Mouse (Mus musculus): ENCODE measurements around the gene Gm43738. TPM values are rescaled to one million over a fixed set of nuclear protein-coding genes. Genes with fewer than 3 reads are reported as not detected.
A peak's percentile ranks its signal among the peaks of the same experiment; 100 is the strongest.

Gene Gm43738
- polyA plus RNA-seq, 1 experiment: not detected

DNA sequence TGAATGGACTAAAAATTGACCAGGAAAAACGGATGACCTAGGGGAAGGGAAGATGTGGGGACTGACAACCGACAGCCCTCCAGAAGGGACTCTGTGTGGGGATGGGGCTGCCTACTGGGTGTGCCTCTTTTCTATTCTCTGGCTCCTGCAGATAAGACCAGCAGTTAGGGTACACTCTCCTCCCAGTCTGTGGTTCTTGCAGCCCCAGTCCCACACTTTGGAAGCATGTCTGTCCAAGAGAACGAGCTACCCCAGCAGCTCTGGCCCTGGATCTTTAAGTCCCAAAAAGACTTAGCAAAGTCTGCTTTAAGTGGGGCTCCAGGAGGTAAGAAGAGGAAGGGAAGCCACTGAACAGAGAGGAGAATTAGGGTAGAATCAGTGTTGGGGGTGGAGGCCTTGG lies 35.1 kb upstream of the Gm43738 start, which contains the start of gene Pklr:
Gene Pklr (plus strand): TSS at position 185 of the 400 bp plus-strand sequence.
- H3K4me3 ChIP-seq (ENCODE audit: control insufficient read depth, low read depth, low read length): no peak within 1 kb of the TSS
- peaks cover 8% of the 10 kb centered on the region for H3K4me1 ChIP-seq (ENCODE audit: control insufficient read depth, insufficient read depth, low read length)
- H3K36me3 ChIP-seq (ENCODE audit: control insufficient read depth, insufficient read depth, low read length): no peaks in the 10 kb centered on the region
- H3K27ac ChIP-seq (ENCODE audit: control insufficient read depth, insufficient read depth, low read depth, low read length): no peak within 1 kb of the TSS
- H3K27me3 ChIP-seq (ENCODE audit: control insufficient read depth, insufficient read depth, low read length): no peaks in the 10 kb centered on the region
- TF ChIP-seq POLR2A (IDR thresholded peaks at IDR 0.05; ENCODE audit: control insufficient read depth, low read depth, low read length) (no peak), CTCF (IDR thresholded peaks at IDR 0.05; ENCODE audit: control insufficient read depth, insufficient read depth, insufficient replicate concordance, low read depth, low read length) (no peak)

GRCm38 (mm10) chr3:89133752-89134151 lies 32.9 kb upstream of the Gm43738 start:
- no peak overlapping the region for H3K4me3 ChIP-seq (ENCODE audit: control insufficient read depth, low read depth, low read length)
- TF ChIP-seq POLR2A (IDR thresholded peaks at IDR 0.05; ENCODE audit: control insufficient read depth, low read depth, low read length) (no peak), CTCF (IDR thresholded peaks at IDR 0.05; ENCODE audit: control insufficient read depth, insufficient read depth, insufficient replicate concordance, low read depth, low read length) (no peak)

DNA sequence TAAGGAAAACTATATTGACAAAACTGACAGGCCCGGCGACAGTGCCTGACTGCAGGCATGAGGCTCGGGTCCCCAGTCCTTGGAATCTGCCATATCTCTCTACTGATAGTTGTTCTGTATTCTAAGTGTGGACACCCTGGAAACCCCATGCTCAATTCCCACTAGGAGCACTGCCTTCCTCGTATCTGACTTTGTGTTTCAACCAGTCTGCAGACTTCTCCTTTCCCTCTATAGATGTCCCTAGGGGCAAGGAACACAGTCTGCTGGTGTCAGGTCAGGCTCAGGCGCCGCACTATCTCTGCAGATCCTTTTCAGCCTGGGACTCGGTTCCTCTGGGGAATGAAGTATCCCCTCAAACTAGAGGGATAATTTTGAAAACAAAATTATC lies 32.2 kb upstream of the Gm43738 start:
- H3K36me3 ChIP-seq (ENCODE audit: control insufficient read depth, insufficient read depth, low read length): no peaks in the 10 kb centered on the region
- H3K27me3 ChIP-seq (ENCODE audit: control insufficient read depth, insufficient read depth, low read length): no peaks in the 10 kb centered on the region
- no peak overlapping the region for H3K27ac ChIP-seq (ENCODE audit: control insufficient read depth, insufficient read depth, low read depth, low read length)
- no peak for TF ChIP-seq POLR2A (IDR thresholded peaks at IDR 0.05; ENCODE audit: control insufficient read depth, low read depth, low read length)
- no peak for TF ChIP-seq CTCF (IDR thresholded peaks at IDR 0.05; ENCODE audit: control insufficient read depth, insufficient read depth, insufficient replicate concordance, low read depth, low read length)
- no peak overlapping the region for H3K4me3 ChIP-seq (ENCODE audit: control insufficient read depth, low read depth, low read length)
- H3K4me1 ChIP-seq (ENCODE audit: control insufficient read depth, insufficient read depth, low read length): peaks cover 8% of the 10 kb centered on the region

More at GRCm38 (mm10) chr3:89133752-89134151, 32.9 kb upstream of the Gm43738 start:
- no peaks in the 10 kb centered on the region for H3K36me3 ChIP-seq (ENCODE audit: control insufficient read depth, insufficient read depth, low read length)
- H3K27me3 ChIP-seq (ENCODE audit: control insufficient read depth, insufficient read depth, low read length): no peaks in the 10 kb centered on the region
- no peak overlapping the region for H3K27ac ChIP-seq (ENCODE audit: control insufficient read depth, insufficient read depth, low read depth, low read length)
- peaks cover 8% of the 10 kb centered on the region for H3K4me1 ChIP-seq (ENCODE audit: control insufficient read depth, insufficient read depth, low read length)

DNA sequence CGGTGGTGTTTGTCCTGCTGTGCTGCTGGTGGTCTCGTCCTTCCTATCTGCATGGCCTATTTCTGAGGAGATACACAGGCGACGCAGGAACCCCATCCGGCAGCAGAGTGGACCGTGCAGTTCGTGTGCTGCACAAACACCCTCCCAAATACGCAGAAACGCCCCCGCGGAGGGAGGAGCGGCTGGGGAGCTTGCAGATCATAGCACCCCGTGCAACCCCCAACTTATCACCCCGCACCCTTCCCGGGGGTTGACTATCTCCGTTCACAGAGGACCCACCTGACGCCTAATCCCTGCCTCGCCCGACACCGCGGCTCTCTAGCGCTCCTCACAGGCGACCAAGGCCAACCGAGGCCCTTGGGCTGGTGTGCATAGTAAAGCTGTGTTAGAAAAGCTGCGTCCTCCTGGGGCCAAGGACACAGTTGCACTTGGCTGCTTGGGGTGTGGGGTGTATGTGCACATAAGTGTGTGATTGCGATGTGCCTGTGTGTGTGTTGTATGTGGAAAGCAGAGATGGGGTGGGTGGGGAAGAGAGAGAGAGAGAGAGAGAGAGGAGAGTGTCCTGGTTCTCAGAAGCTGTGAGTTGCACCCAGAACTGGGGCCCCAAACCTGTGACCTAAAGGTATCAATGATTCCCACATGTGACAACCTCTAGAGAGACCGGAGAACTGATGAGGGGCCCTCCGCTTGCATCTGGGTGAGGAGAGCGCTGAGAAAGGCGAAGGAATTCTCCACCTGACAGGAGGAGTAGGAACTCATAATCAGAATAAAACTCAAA lies 31.6 kb upstream of the Gm43738 start:
- Histone ChIP-seq H3K27me3 (ENCODE audit: control insufficient read depth, insufficient read depth, low read length) (no peaks in the 10 kb centered on the region), H3K27ac (ENCODE audit: control insufficient read depth, insufficient read depth, low read depth, low read length) (no peak overlapping the region), H3K4me3 (ENCODE audit: control insufficient read depth, low read depth, low read length) (no peak overlapping the region; the same call in 1 of the 2 replicates), H3K36me3 (ENCODE audit: control insufficient read depth, insufficient read depth, low read length) (no peaks in the 10 kb centered on the region), H3K4me1 (ENCODE audit: control insufficient read depth, insufficient read depth, low read length) (peaks cover 8% of the 10 kb centered on the region)
- TF ChIP-seq CTCF (IDR thresholded peaks at IDR 0.05; ENCODE audit: control insufficient read depth, insufficient read depth, insufficient replicate concordance, low read depth, low read length) (0 out of 2 replicates have a peak, but pooled peaks have one; percentile 8), POLR2A (IDR thresholded peaks at IDR 0.05; ENCODE audit: control insufficient read depth, low read depth, low read length) (no peak)

DNA sequence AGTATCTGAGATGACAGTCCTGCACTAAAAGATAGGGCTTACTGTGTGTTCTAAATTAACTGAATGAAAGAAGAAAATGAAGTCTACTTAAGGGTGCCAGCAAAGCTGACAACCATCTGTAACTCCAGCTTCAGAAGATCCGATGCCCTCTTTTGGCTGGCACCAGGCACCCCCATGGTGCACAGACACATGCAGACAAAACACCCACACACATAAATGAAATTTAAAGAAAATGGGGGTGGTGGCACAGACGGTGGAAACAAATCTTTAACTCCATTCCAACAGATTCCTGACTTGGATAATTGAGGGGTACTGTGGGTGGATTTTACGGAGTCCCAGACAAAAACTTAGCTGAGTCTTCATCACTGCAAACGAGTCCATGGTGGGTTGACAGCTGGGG lies 30.9 kb upstream of the Gm43738 start:
- no peaks in the 10 kb centered on the region for H3K27me3 ChIP-seq (ENCODE audit: control insufficient read depth, insufficient read depth, low read length)
- H3K27ac ChIP-seq (ENCODE audit: control insufficient read depth, insufficient read depth, low read depth, low read length): no peak overlapping the region
- peaks cover 5% of the 10 kb centered on the region for H3K4me1 ChIP-seq (ENCODE audit: control insufficient read depth, insufficient read depth, low read length)
- H3K4me3 ChIP-seq (ENCODE audit: control insufficient read depth, low read depth, low read length): no peak overlapping the region
- TF ChIP-seq CTCF (IDR thresholded peaks at IDR 0.05; ENCODE audit: control insufficient read depth, insufficient read depth, insufficient replicate concordance, low read depth, low read length) (no peak), POLR2A (IDR thresholded peaks at IDR 0.05; ENCODE audit: control insufficient read depth, low read depth, low read length) (no peak)
- no peaks in the 10 kb centered on the region for H3K36me3 ChIP-seq (ENCODE audit: control insufficient read depth, insufficient read depth, low read length)

DNA sequence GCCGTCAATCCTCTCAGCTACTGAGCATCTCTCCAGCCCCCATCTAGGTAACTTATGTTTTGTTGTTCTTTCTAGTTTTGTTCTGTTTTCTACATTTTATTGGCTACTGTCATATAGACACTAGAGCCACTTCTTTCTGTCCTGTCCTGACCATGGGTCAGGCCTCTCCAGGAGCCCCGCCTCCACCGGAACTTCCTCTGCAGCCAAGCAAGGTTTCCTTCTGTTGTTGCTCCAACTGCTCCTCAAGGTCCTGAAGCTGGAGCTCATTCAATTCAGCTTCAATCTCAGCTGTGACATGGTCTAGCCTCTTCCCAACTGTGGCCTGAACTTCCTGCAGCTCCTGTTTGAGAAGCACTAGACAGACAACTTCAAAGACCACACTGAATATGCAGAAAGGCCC lies 29.0 kb upstream of the Gm43738 start:
- H3K27me3 ChIP-seq (ENCODE audit: control insufficient read depth, insufficient read depth, low read length): no peaks in the 10 kb centered on the region
- no peak overlapping the region for H3K4me3 ChIP-seq (ENCODE audit: control insufficient read depth, low read depth, low read length)
- H3K36me3 ChIP-seq (ENCODE audit: control insufficient read depth, insufficient read depth, low read length): no peaks in the 10 kb centered on the region
- no peak for TF ChIP-seq CTCF (IDR thresholded peaks at IDR 0.05; ENCODE audit: control insufficient read depth, insufficient read depth, insufficient replicate concordance, low read depth, low read length)
- TF ChIP-seq POLR2A (IDR thresholded peaks at IDR 0.05; ENCODE audit: control insufficient read depth, low read depth, low read length): no peak
- peaks cover 5% of the 10 kb centered on the region for H3K4me1 ChIP-seq (ENCODE audit: control insufficient read depth, insufficient read depth, low read length)
- no peak overlapping the region for H3K27ac ChIP-seq (ENCODE audit: control insufficient read depth, insufficient read depth, low read depth, low read length)

DNA sequence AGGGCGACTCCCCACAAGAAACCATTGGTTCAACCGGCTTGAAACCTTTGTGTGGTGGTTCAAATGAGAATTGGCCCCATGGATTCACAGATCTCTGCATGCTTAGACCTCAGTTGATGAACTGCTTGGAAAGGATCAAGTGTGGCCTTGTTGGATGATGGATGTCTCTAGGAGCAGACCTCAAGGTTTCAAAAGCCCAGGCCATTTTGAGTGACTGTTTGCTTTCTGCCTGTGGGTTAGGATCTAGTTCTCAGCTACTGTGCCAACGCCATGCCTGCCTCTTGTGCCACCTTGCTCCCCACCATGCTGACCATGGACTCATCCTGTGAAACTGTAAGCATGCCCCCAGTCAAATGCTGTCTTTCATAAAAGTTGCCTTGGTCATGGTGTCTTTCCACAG lies 25.1 kb upstream of the Gm43738 start:
- TF ChIP-seq CTCF (IDR thresholded peaks at IDR 0.05; ENCODE audit: control insufficient read depth, insufficient read depth, insufficient replicate concordance, low read depth, low read length): no peak
- TF ChIP-seq POLR2A (IDR thresholded peaks at IDR 0.05; ENCODE audit: control insufficient read depth, low read depth, low read length): no peak
- Histone ChIP-seq H3K27me3 (ENCODE audit: control insufficient read depth, insufficient read depth, low read length) (no peaks in the 10 kb centered on the region), H3K4me1 (ENCODE audit: control insufficient read depth, insufficient read depth, low read length) (no peaks in the 10 kb centered on the region), H3K36me3 (ENCODE audit: control insufficient read depth, insufficient read depth, low read length) (no peaks in the 10 kb centered on the region), H3K27ac (ENCODE audit: control insufficient read depth, insufficient read depth, low read depth, low read length) (no peak overlapping the region), H3K4me3 (ENCODE audit: control insufficient read depth, low read depth, low read length) (no peak overlapping the region)
